Mouse (Mus musculus) frontal cortex, postnatal 14 days (tissue): ENCODE data around the gene 9530068E07Rik.
"Not testable (repeated sequence)": the region's sequence is repeated elsewhere in the genome, so short reads cannot be mapped to it uniquely, and the experiment has no call there.

Experiments used
- DNase-seq, 2 experiments: peaks; one replicate each; pipeline ENCODE4 v3.0.0; 2022; ENCODE audit warnings: low spot score in 2 of 2

The 9530068E07Rik gene

DNA sequence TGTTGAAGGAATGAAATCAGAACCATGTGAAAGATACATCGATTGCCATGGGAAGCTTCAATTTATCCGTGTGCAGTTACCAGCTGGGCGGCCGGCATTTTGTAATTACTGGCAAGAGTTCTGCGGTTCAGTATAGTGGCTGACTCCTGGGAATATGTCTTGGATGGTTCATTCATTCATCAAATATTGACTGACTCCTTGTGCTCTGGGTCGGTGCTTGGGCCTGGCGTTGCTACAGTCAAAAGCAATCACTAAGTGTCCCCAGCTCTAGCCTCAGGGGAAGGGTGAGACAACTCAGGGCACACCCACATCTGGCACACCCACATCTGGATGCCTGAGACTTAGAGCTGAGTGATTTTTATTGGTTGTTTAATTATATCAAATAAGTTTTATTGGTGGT is 22.4 kb upstream of the 9530068E07Rik start:
- no peak for DNase-seq

DNA sequence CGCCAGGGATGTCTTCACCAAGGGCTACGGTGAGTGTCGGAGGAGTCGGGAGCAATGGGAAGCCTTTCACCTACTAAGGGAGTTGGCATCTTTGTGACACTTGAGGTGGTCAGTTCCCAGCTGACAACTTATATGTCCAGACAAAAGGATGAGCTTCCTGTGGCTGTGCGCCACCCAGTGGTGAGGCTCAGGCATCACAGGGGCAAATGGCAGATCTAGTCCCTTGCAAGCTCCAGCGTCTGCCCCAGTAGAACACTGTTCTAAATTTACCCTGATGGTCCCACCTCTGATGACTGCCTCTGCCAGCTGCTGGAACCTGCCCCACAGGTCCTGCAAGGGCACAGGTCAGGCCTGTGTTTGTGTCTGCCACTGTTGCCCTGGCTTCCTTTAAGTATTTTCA is 21.9 kb upstream of the 9530068E07Rik start:
- DNase-seq: no peak

DNA sequence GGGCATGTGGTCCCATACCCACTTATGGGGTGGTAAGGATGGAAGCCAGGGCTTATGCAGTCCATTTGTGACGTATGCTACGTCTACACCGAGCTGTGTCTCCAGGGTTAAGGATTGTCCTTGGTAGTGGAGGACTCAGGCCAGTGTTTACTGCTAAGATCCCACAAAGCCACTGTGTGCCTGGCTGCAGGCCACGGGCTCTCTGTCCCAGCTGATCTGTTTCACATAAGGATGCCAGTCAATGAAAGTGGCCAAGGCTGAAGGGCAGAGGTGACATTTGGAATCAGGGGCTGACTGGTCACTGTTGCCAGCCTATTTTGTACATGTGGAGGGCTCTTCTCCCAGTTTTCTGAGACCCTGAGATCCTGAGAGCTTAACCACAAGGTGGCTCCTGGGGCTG is 18.6 kb upstream of the 9530068E07Rik start:
- DNase-seq: no peak

DNA sequence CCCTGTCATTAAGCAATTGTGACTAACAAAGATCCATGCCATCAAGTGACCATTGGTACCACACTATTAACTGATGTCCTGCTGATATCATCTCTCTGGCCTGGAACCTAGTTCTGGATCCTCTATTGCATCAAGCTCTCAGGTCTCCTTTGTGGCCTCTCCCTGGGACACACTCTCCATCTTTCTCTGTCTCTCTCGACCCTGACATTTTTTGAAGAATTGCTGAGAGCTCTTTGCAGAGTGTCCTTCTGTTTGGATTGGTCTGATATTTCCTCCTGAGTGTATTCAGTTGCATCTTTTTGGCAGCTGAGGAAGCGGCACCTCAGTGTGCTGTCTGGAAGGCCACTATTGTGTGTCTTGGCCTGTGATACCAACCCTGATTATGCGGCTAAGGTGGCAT is 17.0 kb upstream of the 9530068E07Rik start:
- DNase-seq: no peak

DNA sequence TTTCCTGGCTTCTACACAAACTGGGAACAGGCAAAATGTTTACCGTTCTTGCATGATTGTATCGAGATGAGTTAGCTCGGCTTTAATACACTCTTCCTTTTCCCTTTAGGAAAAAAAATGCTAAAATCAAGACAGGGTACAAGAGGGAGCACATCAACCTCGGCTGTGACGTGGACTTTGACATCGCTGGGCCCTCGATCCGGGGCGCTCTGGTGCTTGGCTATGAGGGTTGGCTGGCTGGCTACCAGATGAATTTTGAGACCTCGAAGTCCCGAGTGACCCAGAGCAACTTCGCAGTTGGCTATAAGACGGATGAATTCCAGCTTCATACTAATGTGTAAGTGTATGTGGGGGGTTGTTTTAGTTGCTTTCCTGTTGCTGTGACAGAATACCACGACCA is 12.5 kb upstream of the 9530068E07Rik start:
- DNase-seq: no peak

DNA sequence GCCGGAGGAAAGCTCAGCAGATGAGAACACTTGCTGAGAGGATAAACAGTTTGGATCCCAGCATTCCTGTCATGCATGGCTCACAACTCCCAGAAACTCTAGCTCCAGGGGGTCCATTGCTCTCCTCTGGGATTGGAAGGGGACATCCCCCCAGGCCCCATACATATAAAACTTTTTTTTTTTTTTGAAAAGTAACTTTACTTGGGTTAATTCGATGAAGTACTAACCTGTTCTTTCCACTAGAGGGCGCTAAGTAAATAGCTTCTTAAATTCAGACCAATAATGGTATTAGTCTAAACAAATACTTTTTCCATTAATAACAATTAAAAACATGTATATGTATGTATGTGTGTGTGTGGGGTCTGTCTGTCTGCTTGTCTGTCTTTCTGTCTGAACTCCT is 11.6 kb upstream of the 9530068E07Rik start:
- DNase-seq: no peak

DNA sequence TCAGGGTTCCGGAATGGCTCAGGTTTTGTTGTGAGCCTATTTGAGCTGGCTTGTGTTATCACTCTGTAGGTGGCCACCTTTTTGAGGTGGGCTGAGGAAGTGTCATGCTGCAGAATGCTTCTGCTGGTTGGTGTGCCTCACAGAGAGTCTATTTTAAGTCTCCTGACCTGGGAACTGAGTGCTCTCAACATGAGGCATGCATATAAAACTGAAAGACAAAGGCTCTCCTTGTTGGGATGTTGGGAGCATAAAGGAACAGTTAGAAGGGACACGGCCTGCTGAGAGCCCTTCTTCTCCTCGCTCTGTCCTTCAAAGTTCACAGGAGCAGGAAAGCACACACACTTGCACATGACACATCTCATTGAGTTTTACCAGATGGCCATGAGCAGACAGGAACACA is 9.3 kb upstream of the 9530068E07Rik start:
- no peak for DNase-seq

DNA sequence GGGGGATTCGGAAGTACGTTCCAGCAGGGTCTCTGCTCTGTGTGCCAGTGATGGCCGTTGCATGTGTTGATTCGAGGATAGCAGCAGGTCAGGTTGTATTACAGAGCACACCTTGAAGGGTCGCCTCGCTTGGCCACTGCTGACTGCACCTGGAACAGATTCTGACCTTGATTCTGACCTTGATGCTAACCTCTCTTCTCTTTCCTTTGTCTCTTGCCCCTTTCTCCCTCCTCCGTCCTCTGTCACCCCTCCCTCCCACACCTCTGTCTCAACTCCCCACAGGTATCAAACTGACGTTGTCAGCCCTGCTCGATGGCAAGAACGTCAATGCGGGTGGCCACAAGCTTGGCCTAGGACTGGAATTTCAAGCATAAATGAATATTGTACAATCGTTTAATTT is 8.1 kb upstream of the 9530068E07Rik start:
- DNase-seq: no peak

DNA sequence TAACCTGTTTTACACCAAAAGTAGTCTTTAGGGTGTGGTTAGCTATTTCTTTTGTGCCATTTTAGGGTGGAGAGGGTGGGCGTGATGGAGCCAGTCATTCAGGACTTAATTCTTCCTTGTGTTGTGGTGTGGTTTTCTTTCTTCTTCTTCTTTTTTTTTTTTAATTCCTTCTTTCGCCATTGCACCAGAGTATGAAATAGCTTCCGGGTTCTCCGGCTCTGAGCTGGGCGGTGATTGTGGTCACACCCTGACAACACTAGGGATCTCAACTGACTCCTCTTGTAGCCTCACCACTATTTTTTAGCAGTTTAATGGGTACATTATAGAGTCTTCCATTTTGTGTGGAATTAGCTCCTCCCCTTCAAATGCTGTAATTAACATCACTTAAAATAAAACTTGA is 7.2 kb upstream of the 9530068E07Rik start:
- not testable (repeated sequence) for DNase-seq

DNA sequence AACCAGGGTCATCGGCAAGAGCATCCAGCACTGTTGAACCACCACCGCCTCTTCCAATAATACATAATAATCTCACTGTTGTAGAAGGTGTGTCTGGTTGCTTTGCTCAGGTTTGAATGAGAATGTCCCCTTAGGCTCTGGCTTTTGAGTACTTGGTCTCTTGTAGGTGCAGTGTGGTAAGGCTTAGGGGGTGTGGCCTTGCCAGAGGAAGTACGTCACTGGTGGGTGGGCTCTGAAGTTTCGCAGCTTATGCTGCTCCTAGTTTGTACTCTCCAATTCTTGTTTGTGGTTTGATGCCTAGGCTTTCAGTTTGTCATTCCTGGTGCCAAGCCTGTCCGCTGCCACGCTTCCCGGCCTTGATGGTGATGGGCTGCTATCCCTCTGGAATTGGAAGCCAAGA is 6.3 kb upstream of the 9530068E07Rik start:
- no peak for DNase-seq

DNA sequence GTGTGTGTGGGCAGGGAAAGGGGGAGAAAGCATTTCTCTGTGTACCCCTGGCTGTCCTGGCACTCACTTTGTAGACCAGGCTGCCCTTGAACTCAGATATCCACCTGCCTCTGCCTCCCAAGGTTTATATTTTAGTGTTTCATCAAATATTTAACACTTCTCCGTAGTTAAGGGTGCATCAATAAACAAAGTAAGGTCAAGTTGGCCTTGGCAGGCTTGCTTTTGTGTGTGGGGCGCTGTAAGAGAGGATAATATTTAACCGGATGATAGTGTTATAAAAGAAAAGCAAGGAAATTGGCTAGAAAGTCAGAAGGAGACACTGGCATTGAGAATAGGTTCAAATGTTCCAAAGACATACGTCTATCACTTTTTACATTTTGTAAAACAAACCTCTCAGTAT is 1.7 kb upstream of the 9530068E07Rik start:
- no peak for DNase-seq

DNA sequence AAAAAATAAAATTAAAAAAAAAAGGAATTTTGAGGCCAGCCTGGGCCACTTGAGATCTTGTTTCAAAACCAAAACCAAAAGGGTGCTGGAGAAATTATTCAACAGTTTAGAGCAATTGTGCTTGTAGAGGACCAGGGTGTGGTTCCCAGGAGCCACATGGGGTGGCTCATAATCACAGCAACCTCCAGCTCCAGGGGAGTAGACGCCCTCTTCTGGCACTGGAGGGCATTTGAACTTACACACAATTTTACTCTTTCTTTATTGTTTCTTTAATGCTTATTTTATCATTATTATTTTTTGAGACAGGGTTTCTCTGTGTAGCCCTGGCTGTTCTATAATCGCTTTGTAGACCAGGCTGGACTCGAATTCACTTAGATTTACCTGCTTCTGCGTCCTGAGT is 885 bp upstream of the 9530068E07Rik start:
- DNase-seq: no peak

DNA sequence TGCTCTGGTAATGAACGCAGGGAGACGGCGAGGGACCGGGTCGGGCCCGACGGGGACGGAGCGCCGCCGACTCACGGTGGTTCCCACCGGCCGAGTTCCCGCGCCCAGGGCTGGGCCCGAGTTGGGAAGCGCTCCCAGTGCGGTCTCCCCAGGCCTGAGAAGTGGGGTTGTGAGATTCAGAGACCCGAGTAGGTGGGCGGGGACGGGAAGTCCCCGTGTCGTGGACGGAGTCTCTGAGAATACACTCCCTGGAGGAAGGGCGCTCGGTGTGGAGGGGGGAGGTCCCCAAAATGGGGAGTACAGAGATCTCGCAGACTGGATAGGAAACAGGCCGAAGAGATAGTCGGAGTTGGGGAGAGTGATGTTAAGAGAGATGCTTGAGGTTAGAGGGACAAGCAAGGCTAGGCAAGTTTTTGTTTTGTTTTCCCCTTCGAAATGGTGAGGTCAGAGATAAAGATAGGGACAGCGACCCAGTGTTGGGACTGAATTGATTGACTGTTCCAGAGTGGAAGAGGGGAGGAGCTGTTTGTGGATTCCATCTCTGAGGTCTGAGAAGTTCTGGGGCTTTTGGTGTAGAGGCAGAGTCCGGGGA is 465 bp downstream of the 9530068E07Rik start:
- no peak for DNase-seq

DNA sequence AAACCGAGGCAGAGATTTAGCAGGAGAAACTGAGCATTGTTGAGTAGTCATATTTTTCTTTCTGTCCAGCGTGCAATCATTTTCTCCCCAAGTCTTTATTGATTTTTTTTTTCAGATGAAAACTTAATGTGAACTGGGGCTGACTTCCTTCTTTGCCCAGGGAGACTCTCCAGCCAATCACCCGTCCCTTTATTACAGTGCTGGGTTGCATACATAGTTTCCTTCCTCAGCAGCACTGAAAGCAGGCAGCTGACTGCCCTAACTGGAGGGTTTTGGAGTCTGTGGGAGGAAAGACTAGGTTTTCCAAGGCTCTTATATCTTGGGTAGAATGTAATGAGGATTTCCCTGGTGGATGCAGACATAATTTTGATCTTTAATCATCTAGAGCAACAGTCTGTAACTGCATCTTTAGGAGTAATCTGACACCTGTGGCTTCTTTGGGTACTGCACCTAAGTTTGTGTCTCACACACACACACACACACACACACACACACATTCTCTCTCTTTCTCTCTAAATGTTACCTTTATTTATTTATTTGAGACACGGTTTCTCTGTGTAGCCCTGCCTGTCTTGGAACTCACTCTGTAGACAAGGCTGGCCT is 1.3 kb downstream of the 9530068E07Rik start:
- DNase-seq: no peak

DNA sequence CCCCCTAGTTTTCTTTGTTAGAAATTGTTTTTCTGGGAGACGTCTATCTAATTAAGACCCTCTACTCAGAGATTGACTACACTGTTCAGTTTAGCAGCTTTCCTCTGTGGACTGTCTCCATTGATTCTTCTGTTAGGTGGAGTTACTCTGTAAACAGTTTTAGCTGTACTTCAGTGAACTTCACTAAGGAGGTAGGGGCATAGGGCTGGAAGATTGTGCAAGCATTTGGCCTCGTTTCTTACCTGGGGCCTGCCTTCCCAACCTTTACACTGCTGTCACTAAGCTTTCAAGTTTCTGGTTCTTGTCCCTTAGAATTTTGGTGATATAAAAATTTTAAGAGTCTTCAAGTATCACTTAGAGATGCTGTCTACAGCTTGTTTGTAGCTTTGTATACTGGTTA is 5.2 kb downstream of the 9530068E07Rik start:
- DNase-seq: no peak

DNA sequence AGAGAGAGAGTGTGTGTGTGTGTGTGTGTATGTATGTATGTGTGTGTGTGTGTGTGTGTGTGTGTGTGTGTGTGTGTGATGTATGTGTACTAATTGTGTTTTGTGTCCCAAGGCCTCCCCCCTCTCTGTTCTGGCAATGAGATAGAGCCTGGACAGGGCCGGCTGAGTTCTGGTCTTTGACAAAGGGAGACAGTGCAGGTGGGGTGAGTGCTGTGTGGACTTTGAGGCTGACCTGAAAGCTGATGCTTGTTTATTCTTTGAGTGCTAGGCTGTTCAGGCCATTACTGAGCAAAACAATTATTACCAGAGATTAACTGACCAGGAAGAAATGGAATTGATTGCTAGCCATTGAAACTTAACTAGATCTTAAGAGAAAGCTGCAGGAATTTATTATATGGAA is 6.3 kb downstream of the 9530068E07Rik start:
- DNase-seq: no peak

DNA sequence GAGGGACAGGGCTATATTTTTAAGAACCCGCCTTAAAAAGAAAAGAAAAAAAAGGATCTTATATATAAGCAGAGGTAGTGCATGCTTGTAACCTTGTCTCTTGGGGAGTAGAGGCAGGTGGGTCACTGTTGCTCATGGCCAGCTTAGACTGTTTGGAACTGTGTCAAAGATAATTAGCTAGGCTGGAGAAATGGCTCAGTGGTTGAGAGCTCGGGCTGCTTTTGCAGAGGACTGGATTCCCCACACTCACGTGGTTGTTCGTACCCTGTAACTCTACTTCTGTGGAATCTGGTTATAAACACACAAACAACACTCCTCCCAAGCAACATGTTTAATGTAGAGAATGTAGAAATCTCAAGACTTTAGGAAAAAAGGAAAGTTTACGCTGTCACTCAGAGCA is 8.0 kb downstream of the 9530068E07Rik start:
- DNase-seq: no peak

DNA sequence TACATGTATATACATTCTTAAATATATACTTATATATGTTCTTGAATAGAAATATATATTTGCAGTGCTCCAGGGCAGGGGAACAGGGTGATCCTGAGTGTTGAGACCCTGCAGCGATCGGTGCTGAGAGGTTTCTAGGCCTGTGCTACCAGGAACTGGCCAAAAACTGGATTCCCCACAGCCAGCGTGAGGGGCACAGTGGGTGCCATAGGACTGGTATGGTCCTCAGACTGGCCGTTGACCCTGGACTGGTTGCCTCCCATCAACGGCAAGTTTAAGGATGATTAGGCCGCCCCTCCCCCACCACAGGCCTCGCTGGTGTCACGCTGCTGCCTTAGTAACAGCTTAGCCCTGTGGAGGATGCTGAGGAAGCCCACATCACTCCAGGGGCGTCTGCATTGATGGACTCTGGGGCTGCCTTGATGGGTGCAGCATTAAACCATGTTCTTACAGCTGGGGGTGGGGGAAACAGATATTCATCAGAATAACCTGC is 9.0 kb downstream of the 9530068E07Rik start:
- no peak for DNase-seq

DNA sequence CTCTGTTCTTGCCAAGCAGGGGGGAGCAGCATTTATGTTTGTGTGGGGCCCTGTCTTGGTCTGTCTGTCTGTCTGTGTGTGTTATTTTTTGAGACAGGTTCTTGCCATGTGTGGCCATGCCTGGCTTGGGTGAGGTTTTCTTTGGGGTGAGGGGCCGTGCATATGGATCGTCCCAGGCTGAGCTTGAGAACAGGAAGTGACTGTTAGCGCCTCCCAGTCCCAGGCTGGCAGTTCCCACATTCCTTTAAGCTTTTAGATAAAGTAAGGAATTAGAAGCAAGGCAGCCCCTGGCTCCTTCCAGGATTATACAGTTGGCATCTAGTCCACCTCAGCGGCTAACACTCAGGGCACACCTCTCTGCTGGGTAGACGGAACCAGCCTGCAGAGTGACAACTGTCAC is 13.1 kb downstream of the 9530068E07Rik start:
- no peak for DNase-seq

DNA sequence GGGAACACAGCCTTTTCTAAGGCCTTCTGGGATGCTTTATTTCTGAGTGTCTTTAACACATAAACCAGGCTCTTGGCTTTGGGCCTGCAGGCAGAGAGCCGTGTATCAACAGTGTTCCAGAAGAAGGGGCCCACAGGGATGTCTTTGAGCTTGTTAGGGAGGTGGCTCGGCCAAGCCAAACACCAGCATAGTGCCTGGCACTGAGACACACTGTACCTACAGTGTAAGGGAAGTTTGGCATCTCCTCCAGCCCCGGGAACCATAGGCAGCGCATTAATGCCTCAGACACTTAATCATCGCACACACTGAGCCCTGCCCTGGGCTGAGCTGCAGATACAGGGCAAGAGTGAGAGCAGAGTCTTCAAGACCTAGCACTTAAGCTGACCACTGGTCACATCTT is 22.1 kb downstream of the 9530068E07Rik start:
- no peak for DNase-seq

DNA sequence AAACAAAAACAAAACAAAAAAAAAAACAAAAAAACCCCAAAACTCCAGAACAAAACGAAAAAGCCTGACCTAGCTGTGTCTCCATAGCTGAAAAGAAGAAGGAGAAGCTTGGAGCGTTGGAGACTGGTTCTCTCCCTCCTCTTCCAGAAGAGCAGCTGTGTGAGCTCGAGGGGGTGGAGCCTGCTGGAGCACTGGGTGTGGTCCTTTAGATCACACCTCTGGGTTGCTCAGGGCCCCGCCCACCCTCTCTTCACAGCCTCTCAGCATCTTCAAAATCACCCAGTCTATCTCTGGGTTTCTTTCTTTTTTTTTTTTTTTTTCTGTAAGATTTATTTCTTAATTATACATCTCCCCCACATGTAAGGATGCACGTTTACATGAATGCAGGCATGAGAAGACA is 23.0 kb downstream of the 9530068E07Rik start:
- no peak for DNase-seq

DNA sequence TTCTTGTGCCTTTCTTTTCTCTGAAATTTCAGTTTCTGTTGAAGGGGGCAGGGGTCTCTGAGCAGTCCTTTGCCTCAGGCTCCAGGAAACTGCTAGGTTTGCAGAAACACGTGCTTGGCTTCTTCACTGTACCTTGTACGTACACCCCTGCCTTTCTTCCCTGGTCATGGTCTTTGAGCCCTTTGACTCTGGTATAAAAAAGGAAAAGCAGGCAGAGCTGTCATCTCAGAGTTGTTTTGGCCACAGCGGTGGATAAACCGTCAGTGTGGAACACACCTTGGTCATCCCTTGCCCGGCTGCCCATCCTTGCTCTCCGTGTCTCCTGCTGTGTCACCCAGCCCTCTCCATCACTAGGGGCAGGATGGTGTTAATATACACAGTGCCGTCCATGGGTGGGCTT is 23.6 kb downstream of the 9530068E07Rik start:
- DNase-seq: no peak

DNA sequence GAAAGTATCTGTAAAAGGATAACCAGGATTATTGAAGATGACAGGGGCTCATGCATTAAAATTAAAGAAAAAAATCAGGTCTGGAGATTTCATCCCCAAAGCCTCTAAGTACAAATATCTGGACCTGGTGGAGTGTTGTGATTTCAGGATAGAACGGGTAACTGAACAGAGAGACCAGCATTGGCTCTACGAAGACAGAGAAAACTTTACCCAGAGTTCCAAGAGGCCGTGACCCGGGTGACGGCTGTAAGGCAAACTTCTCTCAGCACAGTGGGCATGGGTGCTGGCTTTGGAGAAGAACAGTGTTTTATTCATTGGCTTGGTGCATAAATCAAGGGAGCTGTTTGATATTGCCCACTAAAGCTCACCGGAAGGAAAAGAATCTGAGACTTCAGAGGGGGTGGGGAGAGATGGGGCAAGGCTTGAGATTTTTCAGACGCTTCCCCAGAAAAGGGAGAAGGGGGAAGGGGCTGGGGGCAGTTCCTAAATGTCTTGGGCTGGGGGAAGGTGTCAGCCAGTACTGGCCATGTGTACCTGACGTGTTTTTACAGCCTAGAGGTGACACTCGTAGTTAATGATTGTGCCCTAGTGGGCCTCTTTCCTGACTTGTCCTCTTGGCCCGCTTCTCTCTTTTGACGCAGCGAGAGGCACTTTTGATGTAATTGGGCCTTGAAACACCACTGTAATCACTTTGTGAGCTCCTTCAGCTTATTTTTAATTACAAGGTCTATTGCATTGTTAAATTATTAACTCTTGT is 24.2 kb downstream of the 9530068E07Rik start:
- no peak for DNase-seq
